Mouse (Mus musculus) small intestine, adult 2 months (tissue): ENCODE measurements around the gene Dnah7c. TPM values are rescaled to one million over a fixed set of nuclear protein-coding genes. Genes with fewer than 3 reads are reported as not detected.
"Not testable (repeated sequence)": the region's sequence is repeated elsewhere in the genome, so short reads cannot be mapped to it uniquely, and the experiment has no call there.

Source experiments
- H3K27ac ChIP-seq: fragments of 200-500 bp; 2 replicates; pipeline ENCODE4 v1.5.1; 2012; ENCODE audit warnings: low read depth, low read length, control low read depth, inconsistent platforms; ENCODE audit not compliant: insufficient read depth
- H3K27me3 ChIP-seq: fragments of 200-500 bp; 2 replicates; pipeline ENCODE4 v1.6.1; 2012; ENCODE audit warnings: mild to moderate bottlenecking, moderate library complexity, low read length, inconsistent platforms; ENCODE audit not compliant: control insufficient read depth, insufficient read depth
- H3K36me3 ChIP-seq: fragments of 200-500 bp; 2 replicates; pipeline ENCODE4 v1.6.1; 2012; ENCODE audit warnings: mild to moderate bottlenecking, low read length, control low read depth, inconsistent platforms; ENCODE audit not compliant: control insufficient read depth, insufficient read depth
- H3K4me1 ChIP-seq: fragments of 200-500 bp; 2 replicates; pipeline ENCODE4 v1.6.1; 2012; ENCODE audit warnings: low read length, inconsistent platforms, mixed read lengths; ENCODE audit not compliant: control insufficient read depth, insufficient read depth, insufficient read length
- H3K4me3 ChIP-seq: fragments of 200-500 bp; 2 replicates; pipeline ENCODE4 v1.5.1; 2012; ENCODE audit warnings: low read depth, mild to moderate bottlenecking, control low read depth, inconsistent platforms, low read length, moderate library complexity
- CTCF ChIP-seq: fragments of 200-500 bp; IDR thresholded peaks from 2 replicates; pipeline ENCODE4 v1.5.1; 2012; ENCODE audit warnings: low read depth, mild to moderate bottlenecking, control low read depth, inconsistent platforms, low read length, moderate library complexity, mixed read lengths; ENCODE audit not compliant: insufficient replicate concordance, insufficient read length; ENCODE audit errors: extremely low read depth
- POLR2A ChIP-seq: fragments of 200-500 bp; IDR thresholded peaks from 2 replicates; pipeline ENCODE4 v1.6.1; 2012; ENCODE audit warnings: low read depth, mild to moderate bottlenecking, control low read depth, inconsistent platforms, low read length, moderate library complexity
- WGBS: fragments of 180-500 bp; shearing (Covaris S2); methylation state at CpG from one replicate; pipeline ENCODE4 v1.1.7; 2018; 5-methylcytosine and 5-hydroxymethylcytosine counted together
- polyA plus RNA-seq: library from polyadenylated mRNA; depleted of rRNA; stranded (reverse); fragments of >200 nt; gene quantifications from 2 replicates; pipeline ENCODE4 v1.2.3, GENCODE M21; 2012

Dnah7c gene
- polyA plus RNA-seq, 1 experiment, result not detected

DNA sequence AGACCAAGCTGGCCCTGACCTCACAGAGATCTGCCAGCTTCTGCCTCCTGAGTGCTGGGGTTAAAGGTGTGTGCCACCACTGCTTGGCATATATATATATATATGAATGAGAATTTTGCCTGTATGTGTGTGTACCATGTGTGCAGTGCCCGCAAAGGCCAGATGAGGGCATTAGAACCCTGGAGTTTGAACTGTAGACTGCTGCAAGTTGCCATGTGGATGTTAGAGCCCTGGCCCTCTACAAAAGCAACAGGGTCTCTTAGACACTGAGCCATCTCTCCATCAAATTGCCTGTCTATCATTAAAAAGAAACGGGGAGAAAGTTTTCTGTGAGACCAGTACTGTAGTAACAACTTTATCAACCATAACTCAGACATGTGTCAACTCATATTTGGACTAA, 3.0 kb downstream of the Dnah7c start:
- Histone ChIP-seq H3K27me3 (no peaks in the 10 kb centered on the region), H3K4me3 (no peak overlapping the region), H3K27ac (no peak overlapping the region), H3K36me3 (no peaks in the 10 kb centered on the region), H3K4me1 (0 out of 2 replicates have a peak, but pooled peaks cover 4% of the 10 kb centered on the region)
- WGBS, result 77% methylated on average over 2 of the region's 2 CpGs
- TF ChIP-seq POLR2A, result no peak
- no peak for TF ChIP-seq CTCF

DNA sequence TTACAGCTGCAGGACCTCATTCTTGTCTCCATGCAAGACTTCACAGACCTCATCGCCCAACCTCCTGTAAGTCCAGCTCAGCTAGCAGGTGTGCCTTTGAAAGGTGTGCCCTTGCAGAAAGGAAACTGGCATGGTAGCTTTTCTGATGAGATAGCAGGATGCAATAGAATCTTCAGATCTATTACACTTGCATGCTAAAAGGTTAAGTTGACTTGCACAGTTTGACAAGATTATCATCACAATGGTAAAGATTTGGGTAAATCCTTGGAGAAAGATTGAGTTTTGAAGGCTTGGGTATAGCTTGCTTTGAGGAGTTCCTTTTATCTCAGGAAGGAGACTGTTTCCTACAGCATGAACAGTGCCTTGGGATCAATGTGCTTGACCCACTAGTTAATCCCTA, 89.3 kb downstream of the Dnah7c start:
- H3K36me3 ChIP-seq, H3K4me3 ChIP-seq, H3K27ac ChIP-seq, H3K4me1 ChIP-seq, H3K27me3 ChIP-seq: not testable (repeated sequence)
- WGBS, result 73% methylated on average over 1 of the region's 1 CpGs

DNA sequence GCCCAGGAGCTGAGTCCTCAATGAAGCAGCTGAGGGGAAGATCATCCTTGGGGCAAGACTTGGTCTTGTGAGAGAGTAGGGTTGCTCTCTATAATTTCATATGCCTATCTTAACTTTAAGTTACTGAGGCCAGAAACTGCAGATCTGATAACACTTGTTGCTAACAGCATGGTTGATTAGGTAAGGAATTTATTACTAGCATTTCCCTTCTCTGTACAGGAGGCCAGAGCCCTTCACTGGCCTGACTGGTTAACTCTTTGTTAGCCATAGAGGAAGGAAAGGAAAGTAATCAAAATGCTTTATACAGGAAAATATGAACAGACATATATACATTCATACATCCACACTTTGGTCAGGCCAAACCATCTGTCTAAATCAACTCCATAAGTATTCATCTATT, 95.6 kb downstream of the Dnah7c start:
- TF ChIP-seq CTCF (no peak), POLR2A (no peak)
- H3K4me3 ChIP-seq, result no peak overlapping the region
- no peaks in the 10 kb centered on the region for H3K36me3 ChIP-seq
- H3K27me3 ChIP-seq, result no peaks in the 10 kb centered on the region
- no peak overlapping the region for H3K27ac ChIP-seq
- H3K4me1 ChIP-seq, result no peaks in the 10 kb centered on the region

DNA sequence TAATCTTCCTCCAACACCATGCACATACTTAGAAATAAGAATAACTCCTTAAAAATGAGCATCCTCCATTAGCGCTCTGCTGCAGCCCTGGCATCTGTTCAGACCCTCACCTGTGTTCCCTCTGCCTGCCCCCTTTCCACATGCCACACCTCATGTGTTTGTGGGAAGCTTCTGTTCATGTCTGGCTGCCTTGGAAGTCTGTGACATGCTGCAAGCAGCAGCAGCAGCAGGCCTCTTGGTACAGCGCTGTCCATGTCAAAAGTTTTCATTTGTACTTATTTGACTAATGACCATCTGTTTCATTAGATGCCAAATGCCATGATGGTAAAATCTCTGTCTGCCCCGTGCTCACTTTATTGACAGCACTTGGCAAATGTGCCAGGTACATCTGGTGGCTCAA, 101.1 kb downstream of the Dnah7c start:
- H3K4me1 ChIP-seq, H3K27ac ChIP-seq, H3K4me3 ChIP-seq, H3K27me3 ChIP-seq, H3K36me3 ChIP-seq: not testable (repeated sequence)
- 55% methylated on average over 3 of the region's 3 CpGs for WGBS

DNA sequence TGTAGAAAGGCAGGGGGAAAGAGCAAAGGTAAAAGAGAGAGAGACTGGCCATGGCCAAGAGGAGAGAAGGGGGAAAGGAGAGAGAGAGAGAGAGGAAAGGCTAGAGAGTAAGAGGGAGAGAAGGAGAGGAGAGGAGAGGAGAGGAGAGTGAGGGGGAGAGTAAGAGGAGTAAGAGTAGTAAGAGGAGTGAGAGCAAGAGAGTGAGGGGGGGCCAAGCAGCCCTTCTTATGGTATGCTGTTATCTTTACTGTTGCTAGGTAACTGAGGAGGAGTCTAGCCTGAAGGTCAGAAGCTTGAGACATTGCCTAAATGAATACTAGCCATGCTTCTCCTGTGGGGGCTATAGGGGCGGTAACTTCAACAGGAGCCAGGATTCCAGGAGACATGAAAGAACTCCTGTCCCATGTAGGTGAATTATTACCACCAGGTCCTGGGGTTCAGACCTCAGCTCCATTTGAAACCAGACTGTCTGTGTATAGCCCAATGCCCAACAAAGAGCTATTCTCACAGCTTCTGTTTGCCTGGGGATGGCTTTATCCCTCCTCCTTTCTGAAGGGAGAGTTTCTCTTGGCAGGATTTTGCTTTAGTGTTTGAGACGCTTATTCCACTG, 119.5 kb downstream of the Dnah7c start:
- WGBS, result 53% methylated on average over 2 of the region's 2 CpGs

DNA sequence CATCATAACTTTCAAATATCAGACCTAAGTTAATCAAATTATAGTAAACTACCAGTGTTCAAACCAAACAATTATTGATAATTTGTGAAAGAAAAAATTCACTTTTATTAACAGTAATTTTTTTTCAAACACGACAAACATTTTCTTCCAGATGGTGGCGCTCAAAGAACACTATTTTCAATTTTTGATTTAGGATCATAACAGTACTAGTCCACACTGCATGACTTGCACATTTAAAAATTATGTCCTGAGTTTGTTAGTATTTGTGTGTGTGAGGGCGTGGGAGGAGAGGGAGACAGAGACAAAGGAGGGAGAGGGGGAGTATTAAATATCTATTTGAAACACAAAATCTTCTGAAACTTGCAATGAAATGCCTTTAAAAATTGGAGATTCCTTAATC, 155.0 kb downstream of the Dnah7c start:
- H3K27me3 ChIP-seq, result no peaks in the 10 kb centered on the region
- H3K36me3 ChIP-seq, result no peaks in the 10 kb centered on the region
- H3K4me3 ChIP-seq, result no peak overlapping the region
- 27% methylated on average over 3 of the region's 3 CpGs for WGBS
- TF ChIP-seq CTCF (no peak), POLR2A (no peak)
- H3K4me1 ChIP-seq, result no peaks in the 10 kb centered on the region
- no peak overlapping the region for H3K27ac ChIP-seq

More for the DNA sequence above, 119.5 kb downstream of the Dnah7c start:
- no peaks in the 10 kb centered on the region for H3K36me3 ChIP-seq
- TF ChIP-seq POLR2A (no peak), CTCF (no peak)
- H3K4me3 ChIP-seq, result no peak overlapping the region
- H3K27ac ChIP-seq, result no peak overlapping the region
- H3K4me1 ChIP-seq, result no peaks in the 10 kb centered on the region
- H3K27me3 ChIP-seq, result no peaks in the 10 kb centered on the region

DNA sequence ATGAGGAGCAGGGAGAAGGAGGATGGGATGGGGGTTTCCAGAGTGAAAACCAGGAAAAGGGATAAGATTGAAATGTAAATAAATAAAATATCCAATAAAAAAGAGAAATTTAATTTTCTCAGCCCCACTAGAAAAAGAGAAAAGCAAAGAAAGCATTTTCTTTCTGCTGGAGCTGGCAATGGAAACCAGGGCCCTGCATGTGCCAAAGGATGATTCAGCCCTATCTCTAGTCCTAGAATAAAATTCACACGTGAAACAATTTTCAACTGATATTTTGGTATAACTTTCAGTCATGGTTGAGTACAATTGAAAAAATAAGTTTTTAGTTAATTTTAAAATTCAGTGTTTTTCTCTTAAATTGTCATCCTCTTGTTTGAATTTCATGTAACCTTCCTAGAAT, 168.4 kb downstream of the Dnah7c start:
- 69% methylated on average over 1 of the region's 1 CpGs for WGBS
- not testable (repeated sequence) for H3K27ac ChIP-seq, H3K4me1 ChIP-seq, H3K27me3 ChIP-seq, H3K36me3 ChIP-seq, H3K4me3 ChIP-seq

DNA sequence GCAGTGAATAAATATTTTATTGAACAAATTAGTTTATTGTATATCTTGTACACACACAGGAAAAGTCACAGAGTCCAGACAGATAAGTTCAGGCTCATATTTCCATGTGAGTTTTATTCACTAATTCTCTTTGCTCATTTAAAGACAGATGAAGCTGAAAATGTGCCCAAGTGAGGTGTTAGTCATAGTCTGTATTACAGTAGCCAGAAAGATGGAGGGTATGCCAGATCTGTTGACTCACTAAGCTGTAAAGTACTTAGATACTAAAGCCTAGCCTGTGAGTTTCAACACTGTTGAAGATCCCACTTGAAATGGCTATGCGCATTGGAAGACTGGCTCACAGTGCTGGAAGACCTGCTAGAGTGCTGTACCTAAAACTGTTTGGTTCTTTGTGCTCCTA, 171.0 kb downstream of the Dnah7c start:
- H3K36me3 ChIP-seq, H3K4me1 ChIP-seq, H3K4me3 ChIP-seq, H3K27ac ChIP-seq, H3K27me3 ChIP-seq: not testable (repeated sequence)
- 100% methylated on average over 1 of the region's 1 CpGs for WGBS
